Mouse (Mus musculus) heart, embryonic 15.5 days (tissue): ENCODE data around the gene Zfp235. TPM values are rescaled to one million over a fixed set of nuclear protein-coding genes. Genes with fewer than 3 reads are reported as not detected.

Source experiments
- ATAC-seq: fragments of 200-750 bp; cut with Nextera tagmentation; replicated peaks from 2 replicates; pipeline ENCODE4 v1.8.0; 2017; ENCODE audit warnings: low read depth, moderate TSS enrichment; ENCODE audit not compliant: insufficient number of reproducible peaks, insufficient read depth, low FRiP score
- H3K27ac ChIP-seq: fragments of 300-500 bp; sonication (generic); 2 replicates; pipeline ENCODE4 v1.5.1; 2015; ENCODE audit warnings: mild to moderate bottlenecking, inconsistent platforms
- H3K27me3 ChIP-seq: fragments of 300-500 bp; sonication (generic); 2 replicates; pipeline ENCODE4 v1.6.1; 2015; ENCODE audit warnings: inconsistent platforms
- H3K36me3 ChIP-seq: fragments of 300-500 bp; sonication (generic); 2 replicates; pipeline ENCODE4 v1.6.1; 2015; ENCODE audit warnings: mild to moderate bottlenecking, inconsistent platforms
- H3K4me1 ChIP-seq: fragments of 300-500 bp; sonication (generic); replicated peaks from 2 replicates; pipeline ENCODE4 v1.6.1; 2015; ENCODE audit warnings: inconsistent platforms
- H3K4me2 ChIP-seq: fragments of 300-500 bp; sonication (generic); 2 replicates; pipeline ENCODE4 v1.6.1; 2015; ENCODE audit warnings: inconsistent platforms, mild to moderate bottlenecking, moderate library complexity
- H3K4me3 ChIP-seq: fragments of 300-500 bp; sonication (generic); 2 replicates; pipeline ENCODE4 v1.5.1; 2015; ENCODE audit warnings: mild to moderate bottlenecking, inconsistent platforms
- H3K9ac ChIP-seq: fragments of 300-500 bp; sonication (generic); 2 replicates; pipeline ENCODE4 v1.6.1; 2015; ENCODE audit warnings: mild to moderate bottlenecking, inconsistent platforms
- H3K9me3 ChIP-seq: fragments of 300-500 bp; sonication (generic); replicated peaks from 2 replicates; pipeline ENCODE4 v1.6.1; 2016; ENCODE audit warnings: inconsistent platforms
- WGBS: fragments of 180-500 bp; shearing (Covaris S2); methylation state at CpG from one replicate; pipeline ENCODE4 v1.1.7; 2015; ENCODE audit warnings: mixed read lengths; 5-methylcytosine and 5-hydroxymethylcytosine counted together
- polyA plus RNA-seq: library from polyadenylated mRNA; unstranded; fragments of >200 nt; fragmentation: Nextera tagmentation; extraction: Ambion mirVana; gene quantifications from 2 replicates; pipeline ENCODE4 v1.2.1, GENCODE M21; 2015

Gene Zfp235
- 7.8 and 8.9 TPM in 2 replicates for polyA plus RNA-seq

GRCm38 (mm10) chr7:24133996-24134828 lies at the start of gene Zfp235:
Gene Zfp235, plus strand, starts transcription at chr7:24134169.
- Histone ChIP-seq H3K4me2 (peak within 1 kb of the TSS; percentile 74), H3K4me3 (peak within 1 kb of the TSS; percentile 76), H3K4me1 (peaks cover 11% of the 10 kb centered on the region), H3K9me3 (no peaks in the 10 kb centered on the region), H3K27me3 (no peaks in the 10 kb centered on the region), H3K36me3 (peaks cover 30% of the 10 kb centered on the region), H3K27ac (peak within 1 kb of the TSS; percentile 45), H3K9ac (peak within 1 kb of the TSS; percentile 75)
- peak; percentile 93 for ATAC-seq
- 3% methylated on average over 32 of the region's 32 CpGs for WGBS

GRCm38 (mm10) chr7:24086871-24087270 lies 47.1 kb upstream of the Zfp235 start:
- Histone ChIP-seq H3K4me3 (no peak overlapping the region), H3K27me3 (no peaks in the 10 kb centered on the region), H3K9me3 (no peaks in the 10 kb centered on the region), H3K36me3 (peaks cover 26% of the 10 kb centered on the region; the same call in 1 of the 2 replicates), H3K9ac (no peak overlapping the region), H3K27ac (no peak overlapping the region), H3K4me1 (peaks cover 14% of the 10 kb centered on the region), H3K4me2 (no peak overlapping the region)
- no peak for ATAC-seq
- 93% methylated on average over 4 of the region's 4 CpGs for WGBS

- Histone ChIP-seq H3K27ac (no peak overlapping the region), H3K4me1 (peaks cover 11% of the 10 kb centered on the region), H3K27me3 (no peaks in the 10 kb centered on the region), H3K9me3 (no peaks in the 10 kb centered on the region), H3K9ac (no peak overlapping the region), H3K4me3 (no peak overlapping the region), H3K36me3 (peaks cover 26% of the 10 kb centered on the region; the same call in 1 of the 2 replicates), H3K4me2 (no peak overlapping the region)
- no peak for ATAC-seq
- WGBS, result 96% methylated on average over 12 of the region's 12 CpGs
These were observed 46.4 kb upstream of the Zfp235 start for GRCm38 (mm10) chr7:24087485-24088125.

- H3K27ac ChIP-seq, result no peak overlapping the region
- H3K4me1 ChIP-seq, result no peaks in the 10 kb centered on the region
- no peak overlapping the region for H3K4me3 ChIP-seq
- peaks cover 65% of the 10 kb centered on the region for H3K9me3 ChIP-seq
- H3K27me3 ChIP-seq, result no peaks in the 10 kb centered on the region
- no peak overlapping the region for H3K4me2 ChIP-seq
- H3K36me3 ChIP-seq, result peaks cover 98% of the 10 kb centered on the region
- H3K9ac ChIP-seq, result no peak overlapping the region
- 94% methylated on average over 9 of the region's 9 CpGs for WGBS
- ATAC-seq, result 0 out of 2 replicates have a peak, but pooled peaks have one; percentile 24
These were observed 29.6 kb upstream of the Zfp235 start for GRCm38 (mm10) chr7:24104403-24104802.

GRCm38 (mm10) chr7:24105144-24105703 lies 28.7 kb upstream of the Zfp235 start:
- H3K9me3 ChIP-seq, result peaks cover 65% of the 10 kb centered on the region
- no peak overlapping the region for H3K9ac ChIP-seq
- ATAC-seq, result no peak
- H3K4me2 ChIP-seq, result no peak overlapping the region
- H3K4me1 ChIP-seq, result no peaks in the 10 kb centered on the region
- 91% methylated on average over 18 of the region's 18 CpGs for WGBS
- no peaks in the 10 kb centered on the region for H3K27me3 ChIP-seq
- no peak overlapping the region for H3K27ac ChIP-seq
- H3K36me3 ChIP-seq, result peaks cover 94% of the 10 kb centered on the region
- H3K4me3 ChIP-seq, result no peak overlapping the region

- H3K4me2 ChIP-seq, result no peak overlapping the region
- H3K4me3 ChIP-seq, result no peak overlapping the region
- H3K27me3 ChIP-seq, result no peaks in the 10 kb centered on the region
- H3K27ac ChIP-seq, result no peak overlapping the region
- peaks cover 38% of the 10 kb centered on the region for H3K36me3 ChIP-seq
- no peak for ATAC-seq
- peaks cover 25% of the 10 kb centered on the region for H3K9me3 ChIP-seq
- no peak overlapping the region for H3K9ac ChIP-seq
- 96% methylated on average over 7 of the region's 7 CpGs for WGBS
- H3K4me1 ChIP-seq, result peaks cover 5% of the 10 kb centered on the region
These were observed 23.1 kb upstream of the Zfp235 start for GRCm38 (mm10) chr7:24110839-24111238.

- H3K9me3 ChIP-seq, result peaks cover 16% of the 10 kb centered on the region
- H3K36me3 ChIP-seq, result peaks cover 28% of the 10 kb centered on the region
- WGBS, result 8% methylated on average over 9 of the region's 9 CpGs
- no peaks in the 10 kb centered on the region for H3K27me3 ChIP-seq
- peak overlapping the region; percentile 82 for H3K4me2 ChIP-seq
- H3K4me1 ChIP-seq, result peaks cover 5% of the 10 kb centered on the region
- H3K4me3 ChIP-seq, result peak overlapping the region; percentile 63
- ATAC-seq, result no peak
- peak overlapping the region; percentile 78 for H3K27ac ChIP-seq
- peak overlapping the region; percentile 71 for H3K9ac ChIP-seq
These were observed 22.2 kb upstream of the Zfp235 start for GRCm38 (mm10) chr7:24111772-24112155.

GRCm38 (mm10) chr7:24112156-24112856 lies 21.7 kb upstream of the Zfp235 start, which contains the start of gene Zfp112:
Gene Zfp112, plus strand, starts transcription at chr7:24112314.
- Histone ChIP-seq H3K36me3 (peaks cover 23% of the 10 kb centered on the region), H3K4me2 (peak within 1 kb of the TSS; percentile 82), H3K4me3 (peak within 1 kb of the TSS; percentile 63), H3K27ac (peak within 1 kb of the TSS; percentile 78), H3K27me3 (no peaks in the 10 kb centered on the region), H3K9ac (peak within 1 kb of the TSS; percentile 71), H3K9me3 (peaks cover 11% of the 10 kb centered on the region; the same call in 1 of the 2 replicates), H3K4me1 (peaks cover 5% of the 10 kb centered on the region)
- ATAC-seq, result peak; percentile 96
- 1% methylated on average over 23 of the region's 23 CpGs for WGBS

- WGBS, result 11% methylated on average over 12 of the region's 12 CpGs
- Histone ChIP-seq H3K9ac (peak overlapping the region; percentile 71), H3K4me2 (peak overlapping the region; percentile 82), H3K4me1 (peaks cover 5% of the 10 kb centered on the region), H3K4me3 (peak overlapping the region; percentile 63), H3K27ac (peak overlapping the region; percentile 78), H3K27me3 (no peaks in the 10 kb centered on the region), H3K9me3 (peaks cover 4% of the 10 kb centered on the region; the same call in 1 of the 2 replicates), H3K36me3 (peaks cover 16% of the 10 kb centered on the region)
- ATAC-seq, result no peak
These were observed 21.0 kb upstream of the Zfp235 start for GRCm38 (mm10) chr7:24113001-24113400.

- no peak for ATAC-seq
- Histone ChIP-seq H3K27me3 (no peaks in the 10 kb centered on the region), H3K4me1 (peaks cover 5% of the 10 kb centered on the region), H3K36me3 (no peaks in the 10 kb centered on the region), H3K4me3 (no peak overlapping the region), H3K9me3 (no peaks in the 10 kb centered on the region), H3K9ac (no peak overlapping the region), H3K27ac (no peak overlapping the region), H3K4me2 (no peak overlapping the region)
- WGBS, result 64% methylated on average over 4 of the region's 4 CpGs
These were observed 17.3 kb upstream of the Zfp235 start for GRCm38 (mm10) chr7:24116655-24117054.
